Mouse (Mus musculus): ENCODE measurements around the gene Atad1. TPM values are rescaled to one million over a fixed set of nuclear protein-coding genes. Genes with fewer than 3 reads are reported as not detected.
"Not testable (repeated sequence)": the region's sequence is repeated elsewhere in the genome, so short reads cannot be mapped to it uniquely, and the experiment has no call there.

Atad1 gene
- polyA plus RNA-seq (2014; fragmentation: Nextera tagmentation; extraction: Ambion mirVana): 139 and 143 TPM in 2 replicates

GRCm38 (mm10) chr19:32739686-32740085, at the start of gene Atad1:
Gene Atad1, minus strand, starts transcription at chr19:32739786.
- no peak for ATAC-seq
- H3K9ac ChIP-seq (ENCODE audit: low read length): no peak within 1 kb of the TSS

GRCm38 (mm10) chr19:32788016-32788415, 48.4 kb upstream of the Atad1 start:
- not testable (repeated sequence) for ATAC-seq; H3K36me3 ChIP-seq (ENCODE audit: control insufficient read depth, insufficient read depth, low read length); H3K4me2 ChIP-seq (ENCODE audit: low read length); H3K4me3 ChIP-seq (ENCODE audit: low read depth, low read length); H3K27ac ChIP-seq (ENCODE audit: low read depth, low read length); DNase-seq (ENCODE audit: low spot score); H3K27me3 ChIP-seq (replicated peaks; ENCODE audit: control insufficient read depth, insufficient read depth, low read length); H3K4me1 ChIP-seq (ENCODE audit: control insufficient read depth, insufficient read depth, low read length); H3K9ac ChIP-seq (ENCODE audit: low read length); H3K9me3 ChIP-seq (replicated peaks; ENCODE audit: control insufficient read depth, low read length)
- WGBS: 89% methylated on average over 3 of the region's 3 CpGs

More at GRCm38 (mm10) chr19:32739686-32740085, at the start of gene Atad1:
- DNase-seq (ENCODE audit: low spot score): no peak
- Histone ChIP-seq H3K4me3 (ENCODE audit: low read depth, low read length) (no peak within 1 kb of the TSS), H3K27ac (ENCODE audit: low read depth, low read length) (no peak within 1 kb of the TSS), H3K9me3 (replicated peaks; ENCODE audit: control insufficient read depth, low read length) (no peaks in the 10 kb centered on the region), H3K27me3 (replicated peaks; ENCODE audit: control insufficient read depth, insufficient read depth, low read length) (no peaks in the 10 kb centered on the region), H3K36me3 (ENCODE audit: control insufficient read depth, insufficient read depth, low read length) (no peaks in the 10 kb centered on the region), H3K4me1 (ENCODE audit: control insufficient read depth, insufficient read depth, low read length) (no peaks in the 10 kb centered on the region), H3K4me2 (ENCODE audit: low read length) (no peak within 1 kb of the TSS)
- 95% methylated on average over 4 of the region's 4 CpGs for WGBS

GRCm38 (mm10) chr19:32787388-32787787, 47.8 kb upstream of the Atad1 start:
- H3K27me3 ChIP-seq (replicated peaks; ENCODE audit: control insufficient read depth, insufficient read depth, low read length); DNase-seq (ENCODE audit: low spot score); H3K36me3 ChIP-seq (ENCODE audit: control insufficient read depth, insufficient read depth, low read length); H3K4me2 ChIP-seq (ENCODE audit: low read length); H3K9ac ChIP-seq (ENCODE audit: low read length); H3K4me1 ChIP-seq (ENCODE audit: control insufficient read depth, insufficient read depth, low read length); H3K27ac ChIP-seq (ENCODE audit: low read depth, low read length); H3K9me3 ChIP-seq (replicated peaks; ENCODE audit: control insufficient read depth, low read length); ATAC-seq; H3K4me3 ChIP-seq (ENCODE audit: low read depth, low read length): not testable (repeated sequence)
- WGBS: 47% methylated on average over 4 of the region's 4 CpGs

GRCm38 (mm10) chr19:32781305-32782071, 41.9 kb upstream of the Atad1 start:
- H3K36me3 ChIP-seq (ENCODE audit: control insufficient read depth, insufficient read depth, low read length): no peaks in the 10 kb centered on the region
- H3K9me3 ChIP-seq (replicated peaks; ENCODE audit: control insufficient read depth, low read length): no peaks in the 10 kb centered on the region
- H3K4me3 ChIP-seq (ENCODE audit: low read depth, low read length): no peak overlapping the region
- H3K9ac ChIP-seq (ENCODE audit: low read length): no peak overlapping the region
- ATAC-seq (no peak), DNase-seq (ENCODE audit: low spot score) (no peak)
- no peak overlapping the region for H3K4me2 ChIP-seq (ENCODE audit: low read length)
- 95% methylated on average over 5 of the region's 5 CpGs for WGBS
- peaks cover 2% of the 10 kb centered on the region; the same call in 1 of the 2 replicates for H3K4me1 ChIP-seq (ENCODE audit: control insufficient read depth, insufficient read depth, low read length)
- no peaks in the 10 kb centered on the region for H3K27me3 ChIP-seq (replicated peaks; ENCODE audit: control insufficient read depth, insufficient read depth, low read length)
- no peak overlapping the region for H3K27ac ChIP-seq (ENCODE audit: low read depth, low read length)

GRCm38 (mm10) chr19:32779131-32779530, 39.5 kb upstream of the Atad1 start:
- no peak overlapping the region for H3K4me2 ChIP-seq (ENCODE audit: low read length)
- peaks cover 2% of the 10 kb centered on the region; the same call in 1 of the 2 replicates for H3K4me1 ChIP-seq (ENCODE audit: control insufficient read depth, insufficient read depth, low read length)
- no peak overlapping the region for H3K4me3 ChIP-seq (ENCODE audit: low read depth, low read length)
- no peak for ATAC-seq
- H3K9me3 ChIP-seq (replicated peaks; ENCODE audit: control insufficient read depth, low read length): no peaks in the 10 kb centered on the region
- H3K27me3 ChIP-seq (replicated peaks; ENCODE audit: control insufficient read depth, insufficient read depth, low read length): no peaks in the 10 kb centered on the region
- 70% methylated on average over 3 of the region's 3 CpGs for WGBS
- no peaks in the 10 kb centered on the region for H3K36me3 ChIP-seq (ENCODE audit: control insufficient read depth, insufficient read depth, low read length)
- DNase-seq (ENCODE audit: low spot score): no peak
- H3K27ac ChIP-seq (ENCODE audit: low read depth, low read length): no peak overlapping the region
- no peak overlapping the region for H3K9ac ChIP-seq (ENCODE audit: low read length)

GRCm38 (mm10) chr19:32778411-32778810, 38.8 kb upstream of the Atad1 start:
- WGBS: 50% methylated on average over 2 of the region's 2 CpGs
- ATAC-seq: no peak

GRCm38 (mm10) chr19:32762493-32762892, 22.9 kb upstream of the Atad1 start:
- Histone ChIP-seq H3K9me3 (replicated peaks; ENCODE audit: control insufficient read depth, low read length) (no peaks in the 10 kb centered on the region), H3K27me3 (replicated peaks; ENCODE audit: control insufficient read depth, insufficient read depth, low read length) (no peaks in the 10 kb centered on the region), H3K4me1 (ENCODE audit: control insufficient read depth, insufficient read depth, low read length) (peaks cover 16% of the 10 kb centered on the region), H3K27ac (ENCODE audit: low read depth, low read length) (no peak overlapping the region), H3K4me3 (ENCODE audit: low read depth, low read length) (no peak overlapping the region), H3K36me3 (ENCODE audit: control insufficient read depth, insufficient read depth, low read length) (0 out of 2 replicates have a peak, but pooled peaks cover 3% of the 10 kb centered on the region), H3K4me2 (ENCODE audit: low read length) (0 out of 2 replicates have a peak overlapping the region, but pooled peaks have one; percentile 3), H3K9ac (ENCODE audit: low read length) (no peak overlapping the region)
- ATAC-seq: no peak
- no peak for DNase-seq (ENCODE audit: low spot score)
- WGBS: 92% methylated on average over 4 of the region's 4 CpGs

More at GRCm38 (mm10) chr19:32778411-32778810, 38.8 kb upstream of the Atad1 start:
- H3K27me3 ChIP-seq (replicated peaks; ENCODE audit: control insufficient read depth, insufficient read depth, low read length): no peaks in the 10 kb centered on the region
- no peaks in the 10 kb centered on the region for H3K9me3 ChIP-seq (replicated peaks; ENCODE audit: control insufficient read depth, low read length)
- H3K4me3 ChIP-seq (ENCODE audit: low read depth, low read length): no peak overlapping the region
- no peak overlapping the region for H3K4me2 ChIP-seq (ENCODE audit: low read length)
- no peak overlapping the region for H3K27ac ChIP-seq (ENCODE audit: low read depth, low read length)
- no peak for DNase-seq (ENCODE audit: low spot score)
- peaks cover 2% of the 10 kb centered on the region; the same call in 1 of the 2 replicates for H3K4me1 ChIP-seq (ENCODE audit: control insufficient read depth, insufficient read depth, low read length)
- no peak overlapping the region for H3K9ac ChIP-seq (ENCODE audit: low read length)
- no peaks in the 10 kb centered on the region for H3K36me3 ChIP-seq (ENCODE audit: control insufficient read depth, insufficient read depth, low read length)

- H3K9ac ChIP-seq (ENCODE audit: low read length): no peak overlapping the region
- no peak for DNase-seq (ENCODE audit: low spot score)
- H3K27ac ChIP-seq (ENCODE audit: low read depth, low read length): no peak overlapping the region
- WGBS: 62% methylated on average over 4 of the region's 4 CpGs
- no peak for ATAC-seq
- peak overlapping the region; percentile 89 for H3K4me2 ChIP-seq (ENCODE audit: low read length)
- no peak overlapping the region for H3K4me3 ChIP-seq (ENCODE audit: low read depth, low read length)
- no peaks in the 10 kb centered on the region for H3K9me3 ChIP-seq (replicated peaks; ENCODE audit: control insufficient read depth, low read length)
- peaks cover 16% of the 10 kb centered on the region for H3K4me1 ChIP-seq (ENCODE audit: control insufficient read depth, insufficient read depth, low read length)
- H3K36me3 ChIP-seq (ENCODE audit: control insufficient read depth, insufficient read depth, low read length): no peaks in the 10 kb centered on the region
- H3K27me3 ChIP-seq (replicated peaks; ENCODE audit: control insufficient read depth, insufficient read depth, low read length): no peaks in the 10 kb centered on the region
Measured at GRCm38 (mm10) chr19:32761162-32761561, 21.6 kb upstream of the Atad1 start.

GRCm38 (mm10) chr19:32760499-32760898, 20.9 kb upstream of the Atad1 start:
- peak; percentile 28 for DNase-seq (ENCODE audit: low spot score)
- no peaks in the 10 kb centered on the region for H3K36me3 ChIP-seq (ENCODE audit: control insufficient read depth, insufficient read depth, low read length)

More at GRCm38 (mm10) chr19:32760499-32760898, 20.9 kb upstream of the Atad1 start:
- no peaks in the 10 kb centered on the region for H3K9me3 ChIP-seq (replicated peaks; ENCODE audit: control insufficient read depth, low read length)
- no peak for ATAC-seq
- H3K27ac ChIP-seq (ENCODE audit: low read depth, low read length): no peak overlapping the region
- H3K9ac ChIP-seq (ENCODE audit: low read length): peak overlapping the region; percentile 22; the same call in 1 of the 2 replicates
- WGBS: 33% methylated on average over 6 of the region's 6 CpGs
- no peaks in the 10 kb centered on the region for H3K27me3 ChIP-seq (replicated peaks; ENCODE audit: control insufficient read depth, insufficient read depth, low read length)
- H3K4me2 ChIP-seq (ENCODE audit: low read length): peak overlapping the region; percentile 89
- H3K4me1 ChIP-seq (ENCODE audit: control insufficient read depth, insufficient read depth, low read length): peaks cover 16% of the 10 kb centered on the region
- H3K4me3 ChIP-seq (ENCODE audit: low read depth, low read length): peak overlapping the region; percentile 98

Measured in forebrain, embryonic 14.5 days (tissue).